Mouse (Mus musculus) intestine, embryonic 16.5 days (tissue): ENCODE measurements around the gene Trpv1. TPM values are rescaled to one million over a fixed set of nuclear protein-coding genes. Genes with fewer than 3 reads are reported as not detected.

Experiments used
- ATAC-seq: fragments of 200-750 bp; cut with Nextera tagmentation; 2 replicates; pipeline ENCODE4 v1.8.0; 2017; ENCODE audit warnings: moderate TSS enrichment, moderate library complexity
- H3K27ac ChIP-seq: fragments of 300-500 bp; sonication (generic); 2 replicates; pipeline ENCODE4 v1.5.1; 2014; ENCODE audit warnings: mild to moderate bottlenecking, low read length
- H3K27me3 ChIP-seq: fragments of 300-500 bp; sonication (generic); replicated peaks from 2 replicates; pipeline ENCODE4 v1.6.1; 2014; ENCODE audit warnings: low read length, control low read depth, mixed read lengths; ENCODE audit not compliant: control insufficient read depth, insufficient read depth
- H3K36me3 ChIP-seq: fragments of 300-500 bp; sonication (generic); 2 replicates; pipeline ENCODE4 v1.6.1; 2014; ENCODE audit warnings: low read length, control low read depth; ENCODE audit not compliant: control insufficient read depth, insufficient read depth
- H3K4me1 ChIP-seq: fragments of 300-500 bp; sonication (generic); 2 replicates; pipeline ENCODE4 v1.6.1; 2014; ENCODE audit warnings: low read length, control low read depth, mixed read lengths; ENCODE audit not compliant: control insufficient read depth, insufficient read depth
- H3K4me2 ChIP-seq: fragments of 300-500 bp; sonication (generic); 2 replicates; pipeline ENCODE4 v1.6.1; 2014; ENCODE audit warnings: low read depth, low read length, control low read depth
- H3K4me3 ChIP-seq: fragments of 300-500 bp; sonication (generic); 2 replicates; pipeline ENCODE4 v1.5.1; 2014; ENCODE audit warnings: mild to moderate bottlenecking, low read length
- H3K9ac ChIP-seq: fragments of 300-500 bp; sonication (generic); 2 replicates; pipeline ENCODE4 v1.6.1; 2014; ENCODE audit warnings: low read depth, low read length
- H3K9me3 ChIP-seq: fragments of 300-500 bp; sonication (generic); 2 replicates; pipeline ENCODE4 v1.6.1; 2016; ENCODE audit warnings: low read length, control low read depth; ENCODE audit not compliant: control insufficient read depth
- WGBS: fragments of 180-500 bp; shearing (Covaris S2); extraction: QIAGEN DNeasy Blood & Tissue Kit; methylation state at CpG from one replicate; pipeline ENCODE4 v1.1.7; 2014; 5-methylcytosine and 5-hydroxymethylcytosine counted together
- polyA plus RNA-seq: library from polyadenylated mRNA; unstranded; fragments of >200 nt; fragmentation: Nextera tagmentation; extraction: Ambion mirVana; gene quantifications from 2 replicates; pipeline ENCODE4 v1.2.1, GENCODE M21; 2015

Gene Trpv1
- polyA plus RNA-seq, 1 experiment from 2014 or later = 0.12 TPM

GRCm38 (mm10) chr11:73289621-73290020 is 55.5 kb downstream of the Trpv1 start:
- 83% methylated on average over 1 of the region's 1 CpGs for WGBS
- no peak overlapping the region for H3K27ac ChIP-seq
- H3K4me3 ChIP-seq = no peak overlapping the region
- no peaks in the 10 kb centered on the region for H3K4me1 ChIP-seq
- no peaks in the 10 kb centered on the region for H3K9me3 ChIP-seq
- no peaks in the 10 kb centered on the region for H3K36me3 ChIP-seq
- H3K27me3 ChIP-seq = no peaks in the 10 kb centered on the region
- no peak overlapping the region for H3K4me2 ChIP-seq
- no peak overlapping the region for H3K9ac ChIP-seq
- ATAC-seq = no peak

- no peaks in the 10 kb centered on the region for H3K36me3 ChIP-seq
- no peak overlapping the region for H3K4me3 ChIP-seq
Measured at GRCm38 (mm10) chr11:73303123-73303522, 69.0 kb downstream of the Trpv1 start.

More at GRCm38 (mm10) chr11:73303123-73303522, 69.0 kb downstream of the Trpv1 start:
- no peaks in the 10 kb centered on the region for H3K27me3 ChIP-seq
- H3K9ac ChIP-seq = no peak overlapping the region
- no peak overlapping the region for H3K27ac ChIP-seq
- H3K4me1 ChIP-seq = no peaks in the 10 kb centered on the region
- H3K9me3 ChIP-seq = no peaks in the 10 kb centered on the region
- no peak overlapping the region for H3K4me2 ChIP-seq
- 63% methylated on average over 2 of the region's 2 CpGs for WGBS
- ATAC-seq = no peak

Other genes starting within 250 kb of the Trpv1 start
- gene P2rx1, start 235.2 kb upstream of the Trpv1 start, polyA plus RNA-seq = 15.7 and 16.5 TPM in 2 replicates
- 8.1 and 8.9 TPM in 2 replicates for gene Camkk1, start 215.3 kb upstream of the Trpv1 start, polyA plus RNA-seq
- 7.7 and 8.3 TPM in 2 replicates for gene Ncbp3, start 186.5 kb upstream of the Trpv1 start, polyA plus RNA-seq
- 0.37 TPM in 2 replicates for gene Itgae, start 143.7 kb upstream of the Trpv1 start, polyA plus RNA-seq
- 13.1 and 14.1 TPM in 2 replicates for gene Haspin, start 96.0 kb upstream of the Trpv1 start, polyA plus RNA-seq
- 0.12 TPM in 1 of 2 replicates, not detected in the other for gene P2rx5, start 73.9 kb upstream of the Trpv1 start, polyA plus RNA-seq
- gene Emc6, start 57.3 kb upstream of the Trpv1 start, polyA plus RNA-seq = 116 and 121 TPM in 2 replicates
- gene Tax1bp3, start 57.2 kb upstream of the Trpv1 start, polyA plus RNA-seq = 231 and 236 TPM in 2 replicates
- gene Ctns, start 35.2 kb upstream of the Trpv1 start, polyA plus RNA-seq = 36.0 and 40.9 TPM in 2 replicates
- 11.9 and 19.2 TPM in 2 replicates for gene Shpk, start 34.8 kb upstream of the Trpv1 start, polyA plus RNA-seq
- gene Trpv3, start 33.1 kb downstream of the Trpv1 start, polyA plus RNA-seq = 0.13 and 0.16 TPM in 2 replicates
- 1.5 and 2.3 TPM in 2 replicates for gene Aspa, start 95.3 kb downstream of the Trpv1 start, polyA plus RNA-seq
- not detected in 2 replicates for gene Gm49340, start 95.4 kb downstream of the Trpv1 start, polyA plus RNA-seq
- gene Spata22, start 95.4 kb downstream of the Trpv1 start, polyA plus RNA-seq = 0.21 and 0.31 TPM in 2 replicates
- gene Olfr20, start 116.5 kb downstream of the Trpv1 start, polyA plus RNA-seq = not detected in 2 replicates
- not detected in 2 replicates for gene Olfr376, start 137.0 kb downstream of the Trpv1 start, polyA plus RNA-seq
- not detected in 2 replicates for gene Olfr1, start 165.3 kb downstream of the Trpv1 start, polyA plus RNA-seq
- not detected in 2 replicates for gene Olfr378, start 194.2 kb downstream of the Trpv1 start, polyA plus RNA-seq
- gene Olfr380, start 223.2 kb downstream of the Trpv1 start, polyA plus RNA-seq = not detected in 2 replicates